Comparison of ENCODE assay signal across 18 mouse cellular contexts in genomic region chr13:107484630-107484998, GRCm38 (mm10).
A peak's percentile ranks its signal among the peaks of the same experiment; 100 is the strongest.
DNase-seq lines count a peak whose midpoint lies in the region; ATAC-seq lines count a peak whose summit lies in the region.
"Had no signal": no experiment of that assay in that cellular context is flagged by ENCODE, and none has a peak within 500 bp of the region (broad histone marks: within the 10 kb centered on the region; RNA-seq: fewer than 3 reads in every experiment).

No protein-coding gene starts in this region.

- no peaks in the 10 kb centered on the region for H3K36me3 ChIP-seq in embryonic facial prominence, embryonic 14.5 days (ENCODE audit: control insufficient read depth, insufficient read depth, low read length)
- no peaks in the 10 kb centered on the region for H3K36me3 ChIP-seq in embryonic facial prominence, embryonic 10.5 days (replicated peaks)
- H3K36me3 ChIP-seq in hindbrain, embryonic 12.5 days, result no peaks in the 10 kb centered on the region
- H3K36me3 ChIP-seq in midbrain, embryonic 13.5 days, result no peaks in the 10 kb centered on the region
- H3K36me3 ChIP-seq: embryonic facial prominence, embryonic 13.5 days; forebrain, embryonic 15.5 days had no signal

- ATAC-seq in embryonic facial prominence, embryonic 14.5 days (ENCODE audit: low read depth), result no peak
- ATAC-seq in hindbrain, embryonic 12.5 days (ENCODE audit: low FRiP score), result peak; percentile 49; the same call in 1 of the 2 replicates
- 0 out of 2 replicates have a peak, but pooled peaks have one; percentile 24 for ATAC-seq in midbrain, embryonic 13.5 days
- ATAC-seq: liver, postnatal 0 days had no signal

- no peaks in the 10 kb centered on the region; the same call in 1 of the 2 replicates for H3K27me3 ChIP-seq in embryonic facial prominence, embryonic 14.5 days (replicated peaks; ENCODE audit: control insufficient read depth, insufficient read depth, low read length)
- H3K27me3 ChIP-seq in embryonic facial prominence, embryonic 10.5 days (replicated peaks; ENCODE audit: low read depth, poor library complexity, severe bottlenecking), result no peaks in the 10 kb centered on the region
- H3K27me3 ChIP-seq in hindbrain, embryonic 12.5 days, result no peaks in the 10 kb centered on the region
- peaks cover 9% of the 10 kb centered on the region; the same call in 1 of the 2 replicates for H3K27me3 ChIP-seq in midbrain, embryonic 13.5 days
- H3K27me3 ChIP-seq: forebrain, embryonic 15.5 days had no signal

- H3K4me2 ChIP-seq in embryonic facial prominence, embryonic 14.5 days (ENCODE audit: low read depth, low read length), result no peak overlapping the region
- H3K4me2 ChIP-seq in hindbrain, embryonic 12.5 days (replicated peaks), result no peak overlapping the region
- no peak overlapping the region for H3K4me2 ChIP-seq in midbrain, embryonic 13.5 days (replicated peaks)
- H3K4me2 ChIP-seq: forebrain, embryonic 15.5 days had no signal

- no peak overlapping the region for H3K27ac ChIP-seq in embryonic facial prominence, embryonic 14.5 days (replicated peaks; ENCODE audit: low read depth, low read length)
- H3K27ac ChIP-seq in embryonic facial prominence, embryonic 10.5 days (replicated peaks), result no peak overlapping the region
- peak overlapping the region; percentile 78 for H3K27ac ChIP-seq in hindbrain, embryonic 12.5 days
- peak overlapping the region; percentile 70; the same call in 1 of the 2 replicates for H3K27ac ChIP-seq in midbrain, embryonic 13.5 days
- H3K27ac ChIP-seq: embryonic facial prominence, embryonic 13.5 days; forebrain, embryonic 15.5 days; kidney, postnatal 0 days; macrophage had no signal

- H3K9me3 ChIP-seq in embryonic facial prominence, embryonic 14.5 days (ENCODE audit: control insufficient read depth, low read length), result no peaks in the 10 kb centered on the region
- no peaks in the 10 kb centered on the region for H3K9me3 ChIP-seq in embryonic facial prominence, embryonic 10.5 days
- no peaks in the 10 kb centered on the region for H3K9me3 ChIP-seq in hindbrain, embryonic 12.5 days (replicated peaks)
- H3K9me3 ChIP-seq in midbrain, embryonic 13.5 days, result no peaks in the 10 kb centered on the region
- H3K9me3 ChIP-seq: embryonic facial prominence, embryonic 13.5 days; forebrain, embryonic 15.5 days had no signal

- 0 out of 2 replicates have a peak, but pooled peaks cover 2% of the 10 kb centered on the region for H3K4me1 ChIP-seq in embryonic facial prominence, embryonic 14.5 days (ENCODE audit: control insufficient read depth, insufficient read depth, low read length)
- peaks cover 19% of the 10 kb centered on the region for H3K4me1 ChIP-seq in embryonic facial prominence, embryonic 10.5 days
- peaks cover 18% of the 10 kb centered on the region for H3K4me1 ChIP-seq in hindbrain, embryonic 12.5 days
- peaks cover 22% of the 10 kb centered on the region for H3K4me1 ChIP-seq in midbrain, embryonic 13.5 days (replicated peaks)

- 46% methylated on average over 6 of the region's 6 CpGs for WGBS in embryonic facial prominence, embryonic 14.5 days
- WGBS in embryonic facial prominence, embryonic 10.5 days, result 36% methylated on average over 6 of the region's 6 CpGs
- 40% methylated on average over 6 of the region's 6 CpGs for WGBS in hindbrain, embryonic 12.5 days
- 43% methylated on average over 6 of the region's 6 CpGs for WGBS in midbrain, embryonic 13.5 days

- no peak overlapping the region for H3K4me3 ChIP-seq in embryonic facial prominence, embryonic 14.5 days (ENCODE audit: low read depth, low read length)
- no peak overlapping the region for H3K4me3 ChIP-seq in embryonic facial prominence, embryonic 10.5 days
- no peak overlapping the region for H3K4me3 ChIP-seq in hindbrain, embryonic 12.5 days
- no peak overlapping the region for H3K4me3 ChIP-seq in midbrain, embryonic 13.5 days (replicated peaks)
- H3K4me3 ChIP-seq: embryonic facial prominence, embryonic 13.5 days; forebrain, embryonic 15.5 days had no signal

- no peak overlapping the region for H3K9ac ChIP-seq in embryonic facial prominence, embryonic 14.5 days (ENCODE audit: low read depth, low read length)
- H3K9ac ChIP-seq in hindbrain, embryonic 12.5 days, result no peak overlapping the region
- no peak overlapping the region for H3K9ac ChIP-seq in midbrain, embryonic 13.5 days (replicated peaks)
- H3K9ac ChIP-seq: embryonic facial prominence, embryonic 13.5 days; forebrain, embryonic 15.5 days; liver, postnatal 0 days had no signal

- peak; percentile 32 for DNase-seq in embryonic facial prominence, embryonic 14.5 days (ENCODE audit: low spot score)
- no peak for DNase-seq in embryonic facial prominence, embryonic 10.5 days (ENCODE audit: low spot score)
- peak; percentile 19 for DNase-seq in 3T3-L1 (ENCODE audit: low read depth, low spot score)
- DNase-seq in cerebellum, postnatal 25 days, result no peak
- DNase-seq in lung, postnatal 36 days, result no peak
- no peak for DNase-seq in spleen, adult 18-20 months
- DNase-seq: adrenal gland, postnatal 10 days; B cell, adult 2 months; heart, adult 18-20 months; heart, postnatal 10 days; liver, postnatal 0 days; right cerebral cortex, postnatal 25 days had no signal

Comparison
In these comparisons a context has a peak if more than half of its experiments do, and no peak if none do; other contexts are left out.
1. DNase-seq: peak in embryonic facial prominence, embryonic 14.5 days (single experiment) and 3T3-L1 (single experiment); none in embryonic facial prominence, embryonic 10.5 days (single experiment), cerebellum, postnatal 25 days (0 of 2), lung, postnatal 36 days (single experiment) and spleen, adult 18-20 months (0 of 2).
2. H3K27ac ChIP-seq: peak in hindbrain, embryonic 12.5 days (single experiment) and midbrain, embryonic 13.5 days (single experiment); none in embryonic facial prominence, embryonic 14.5 days (single experiment) and embryonic facial prominence, embryonic 10.5 days (single experiment).